Mouse (Mus musculus) splenic B cell, adult 2 months (primary cell): ENCODE data around the gene Dnaja2.
A peak's percentile ranks its signal among the peaks of the same experiment; 100 is the strongest.

Experiments used
- DNase-seq: peaks from one replicate; pipeline ENCODE4 v3.0.0-alpha.2; 2011; ENCODE audit warnings: low read depth, low spot score
- H3K27me3 ChIP-seq: 2 replicates; pipeline ENCODE4 v1.6.1; 2012; ENCODE audit warnings: mild to moderate bottlenecking, low read length, moderate library complexity, mixed read lengths; ENCODE audit not compliant: control insufficient read depth, poor library complexity, insufficient read depth, severe bottlenecking
- H3K36me3 ChIP-seq: 2 replicates; pipeline ENCODE4 v1.6.1; 2012; ENCODE audit warnings: mild to moderate bottlenecking, low read length, moderate library complexity, mixed read lengths; ENCODE audit not compliant: control insufficient read depth, poor library complexity, insufficient read depth, severe bottlenecking

Dnaja2 gene

GRCm38 (mm10) chr8:85530717-85531116 is 24.4 kb downstream of the Dnaja2 start:
- Histone ChIP-seq H3K36me3 (peaks cover 2% of the 10 kb centered on the region; the same call in 1 of the 2 replicates), H3K27me3 (no peaks in the 10 kb centered on the region)
- DNase-seq: no peak

- H3K27me3 ChIP-seq: no peaks in the 10 kb centered on the region
- no peak for DNase-seq
- H3K36me3 ChIP-seq: no peaks in the 10 kb centered on the region
Observed at GRCm38 (mm10) chr8:85528959-85529358, 26.2 kb downstream of the Dnaja2 start.

- DNase-seq: peak; percentile 75
- no peaks in the 10 kb centered on the region for H3K27me3 ChIP-seq
- no peaks in the 10 kb centered on the region for H3K36me3 ChIP-seq
Observed at GRCm38 (mm10) chr8:85526105-85526504, 29.0 kb downstream of the Dnaja2 start.

GRCm38 (mm10) chr8:85524086-85524485 is 31.1 kb downstream of the Dnaja2 start:
- Histone ChIP-seq H3K27me3 (no peaks in the 10 kb centered on the region), H3K36me3 (no peaks in the 10 kb centered on the region)
- no peak for DNase-seq

DNA sequence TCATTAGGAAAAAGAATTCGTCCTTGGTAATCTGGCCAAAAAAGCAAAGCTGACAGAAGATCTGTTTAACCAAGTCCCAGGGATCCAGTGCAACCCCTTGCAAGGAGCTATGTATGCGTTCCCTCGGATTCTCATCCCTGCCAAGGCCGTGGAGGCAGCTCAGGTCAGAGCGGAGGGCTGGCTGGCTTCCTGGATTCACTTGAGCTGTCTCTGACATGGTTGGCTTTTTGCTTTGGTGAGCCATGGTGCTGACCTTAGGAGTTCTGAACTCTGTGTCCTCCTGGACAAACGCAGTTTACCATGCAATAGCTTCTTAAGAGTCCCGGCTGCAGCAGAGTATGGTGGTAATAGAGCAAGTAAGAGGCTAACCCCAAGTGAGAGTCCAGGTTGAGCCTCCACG is 33.8 kb downstream of the Dnaja2 start:
- no peaks in the 10 kb centered on the region for H3K36me3 ChIP-seq
- DNase-seq: no peak
- no peaks in the 10 kb centered on the region for H3K27me3 ChIP-seq

GRCm38 (mm10) chr8:85520586-85520985 is 34.6 kb downstream of the Dnaja2 start:
- H3K36me3 ChIP-seq: no peaks in the 10 kb centered on the region
- DNase-seq: no peak
- no peaks in the 10 kb centered on the region for H3K27me3 ChIP-seq

GRCm38 (mm10) chr8:85517956-85518355 is 37.2 kb downstream of the Dnaja2 start:
- DNase-seq: no peak
- Histone ChIP-seq H3K27me3 (no peaks in the 10 kb centered on the region), H3K36me3 (no peaks in the 10 kb centered on the region)

- H3K36me3 ChIP-seq: no peaks in the 10 kb centered on the region
- no peak for DNase-seq
Observed at GRCm38 (mm10) chr8:85517336-85517735, 37.8 kb downstream of the Dnaja2 start.

GRCm38 (mm10) chr8:85515391-85515790 is 39.8 kb downstream of the Dnaja2 start:
- H3K27me3 ChIP-seq: no peaks in the 10 kb centered on the region
- H3K36me3 ChIP-seq: no peaks in the 10 kb centered on the region
- no peak for DNase-seq

More at GRCm38 (mm10) chr8:85517336-85517735, 37.8 kb downstream of the Dnaja2 start:
- no peaks in the 10 kb centered on the region for H3K27me3 ChIP-seq

GRCm38 (mm10) chr8:85513283-85513682 is 41.9 kb downstream of the Dnaja2 start:
- no peaks in the 10 kb centered on the region for H3K36me3 ChIP-seq
- DNase-seq: no peak

GRCm38 (mm10) chr8:85512234-85512633 is 42.9 kb downstream of the Dnaja2 start:
- no peaks in the 10 kb centered on the region for H3K36me3 ChIP-seq
- H3K27me3 ChIP-seq: no peaks in the 10 kb centered on the region
- no peak for DNase-seq

More at GRCm38 (mm10) chr8:85513283-85513682, 41.9 kb downstream of the Dnaja2 start:
- no peaks in the 10 kb centered on the region for H3K27me3 ChIP-seq

- H3K27me3 ChIP-seq: no peaks in the 10 kb centered on the region
- H3K36me3 ChIP-seq: no peaks in the 10 kb centered on the region
- DNase-seq: no peak
Observed at GRCm38 (mm10) chr8:85508661-85509060, 46.5 kb downstream of the Dnaja2 start.

DNA sequence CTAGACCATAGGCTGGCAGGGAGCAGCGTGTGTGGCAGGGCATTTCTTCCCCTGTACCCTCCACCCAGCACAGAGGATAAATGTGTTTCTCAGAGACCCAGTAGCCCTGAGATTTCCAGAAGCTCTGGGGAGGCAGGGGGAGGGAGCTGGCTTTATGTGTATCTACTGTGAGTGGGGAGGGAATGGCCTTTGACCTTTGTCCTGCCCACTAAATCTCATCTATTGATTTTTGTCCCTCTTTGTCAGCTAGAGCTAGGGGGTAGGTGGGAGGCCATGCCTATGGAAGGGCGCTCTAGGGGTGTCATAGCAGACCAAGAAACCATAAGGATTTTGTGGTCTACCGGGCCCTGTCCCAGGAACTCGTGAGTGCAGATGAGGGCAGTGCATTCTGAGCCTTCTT is 48.5 kb downstream of the Dnaja2 start:
- Histone ChIP-seq H3K36me3 (no peaks in the 10 kb centered on the region), H3K27me3 (no peaks in the 10 kb centered on the region)
- no peak for DNase-seq

GRCm38 (mm10) chr8:85504704-85505103 is 50.4 kb downstream of the Dnaja2 start:
- Histone ChIP-seq H3K36me3 (no peaks in the 10 kb centered on the region), H3K27me3 (no peaks in the 10 kb centered on the region)
- no peak for DNase-seq

- Histone ChIP-seq H3K27me3 (no peaks in the 10 kb centered on the region), H3K36me3 (no peaks in the 10 kb centered on the region)
- no peak for DNase-seq
Observed at GRCm38 (mm10) chr8:85503065-85503464, 52.1 kb downstream of the Dnaja2 start.

- no peak for DNase-seq
- Histone ChIP-seq H3K36me3 (no peaks in the 10 kb centered on the region), H3K27me3 (no peaks in the 10 kb centered on the region)
Observed at GRCm38 (mm10) chr8:85502381-85502780, 52.8 kb downstream of the Dnaja2 start.
